Mouse (Mus musculus) embryonic facial prominence, embryonic 15.5 days (tissue): ENCODE results near the gene Gm26602. TPM values are rescaled to one million over a fixed set of nuclear protein-coding genes. Genes with fewer than 3 reads are reported as not detected.

ENCODE experiments used
- ATAC-seq: fragments of 200-750 bp; cut with Nextera tagmentation; 2 replicates; pipeline ENCODE4 v1.8.0; 2017; ENCODE audit warnings: low read depth, moderate TSS enrichment; ENCODE audit not compliant: insufficient number of reproducible peaks, low FRiP score, low TSS enrichment
- H3K27ac ChIP-seq: fragments of 300-500 bp; sonication (generic); replicated peaks from 2 replicates; pipeline ENCODE4 v1.5.1; 2015; ENCODE audit warnings: mild to moderate bottlenecking, inconsistent platforms
- H3K27me3 ChIP-seq: fragments of 300-500 bp; sonication (generic); 2 replicates; pipeline ENCODE4 v1.6.1; 2015; ENCODE audit warnings: inconsistent platforms
- H3K36me3 ChIP-seq: fragments of 300-500 bp; sonication (generic); 2 replicates; pipeline ENCODE4 v1.6.1; 2015; ENCODE audit warnings: mild to moderate bottlenecking, inconsistent platforms
- H3K4me1 ChIP-seq: fragments of 300-500 bp; sonication (generic); 2 replicates; pipeline ENCODE4 v1.6.1; 2015; ENCODE audit warnings: inconsistent platforms
- H3K4me2 ChIP-seq: fragments of 300-500 bp; sonication (generic); replicated peaks from 2 replicates; pipeline ENCODE4 v1.6.1; 2015; ENCODE audit warnings: mild to moderate bottlenecking, inconsistent platforms
- H3K4me3 ChIP-seq: fragments of 300-500 bp; sonication (generic); replicated peaks from 2 replicates; pipeline ENCODE4 v1.5.1; 2015; ENCODE audit warnings: mild to moderate bottlenecking, inconsistent platforms
- H3K9ac ChIP-seq: fragments of 300-500 bp; sonication (generic); 2 replicates; pipeline ENCODE4 v1.6.1; 2015; ENCODE audit warnings: inconsistent platforms
- H3K9me3 ChIP-seq: fragments of 300-500 bp; sonication (generic); replicated peaks from 2 replicates; pipeline ENCODE4 v1.6.1; 2016; ENCODE audit warnings: inconsistent platforms
- WGBS: fragments of 180-500 bp; shearing (Covaris S2); methylation state at CpG from one replicate; pipeline ENCODE4 v1.1.7; 2015; 5-methylcytosine and 5-hydroxymethylcytosine counted together
- polyA plus RNA-seq: library from polyadenylated mRNA; unstranded; fragments of >200 nt; fragmentation: Nextera tagmentation; extraction: Ambion mirVana; gene quantifications from 2 replicates; pipeline ENCODE4 v1.2.1, GENCODE M21; 2015

Gm26602 gene
- polyA plus RNA-seq, 1 experiment from 2014 or later, result 5.2 TPM

DNA sequence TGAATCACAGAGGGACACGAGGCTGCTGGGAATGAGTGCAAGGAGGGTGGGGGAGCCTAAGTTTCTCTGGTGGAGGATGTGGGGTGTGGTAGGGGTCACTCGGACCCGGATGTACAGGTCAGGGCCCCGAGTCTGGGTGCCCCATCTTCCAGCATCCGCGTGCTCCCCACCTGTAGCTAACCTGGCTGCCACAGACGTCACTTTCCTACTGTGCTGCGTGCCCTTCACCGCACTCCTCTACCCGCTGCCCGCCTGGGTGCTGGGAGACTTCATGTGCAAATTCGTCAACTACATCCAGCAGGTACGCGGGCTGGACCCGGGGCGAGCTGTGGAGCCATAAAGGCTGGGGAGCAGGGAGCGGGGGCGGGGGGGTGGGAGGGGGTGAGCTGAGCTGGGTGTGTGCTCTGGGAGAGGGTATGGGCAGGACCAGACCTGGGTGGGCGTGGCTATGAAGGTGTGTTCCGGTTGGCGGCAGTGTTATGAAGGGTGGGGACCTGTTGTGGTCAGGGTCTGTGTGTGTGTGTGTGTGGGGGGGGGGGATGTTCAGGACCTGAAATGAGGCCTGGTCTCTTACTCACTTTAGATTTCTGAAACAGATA lies 8.7 kb downstream of the Gm26602 start:
- ATAC-seq, result no peak
- Histone ChIP-seq H3K27me3 (peaks cover 63% of the 10 kb centered on the region), H3K9me3 (no peaks in the 10 kb centered on the region), H3K4me2 (peak overlapping the region; percentile 33), H3K4me3 (peak overlapping the region; percentile 18), H3K9ac (no peak overlapping the region), H3K27ac (no peak overlapping the region), H3K4me1 (peaks cover 65% of the 10 kb centered on the region), H3K36me3 (no peaks in the 10 kb centered on the region)
- 2% methylated on average over 21 of the region's 21 CpGs for WGBS

DNA sequence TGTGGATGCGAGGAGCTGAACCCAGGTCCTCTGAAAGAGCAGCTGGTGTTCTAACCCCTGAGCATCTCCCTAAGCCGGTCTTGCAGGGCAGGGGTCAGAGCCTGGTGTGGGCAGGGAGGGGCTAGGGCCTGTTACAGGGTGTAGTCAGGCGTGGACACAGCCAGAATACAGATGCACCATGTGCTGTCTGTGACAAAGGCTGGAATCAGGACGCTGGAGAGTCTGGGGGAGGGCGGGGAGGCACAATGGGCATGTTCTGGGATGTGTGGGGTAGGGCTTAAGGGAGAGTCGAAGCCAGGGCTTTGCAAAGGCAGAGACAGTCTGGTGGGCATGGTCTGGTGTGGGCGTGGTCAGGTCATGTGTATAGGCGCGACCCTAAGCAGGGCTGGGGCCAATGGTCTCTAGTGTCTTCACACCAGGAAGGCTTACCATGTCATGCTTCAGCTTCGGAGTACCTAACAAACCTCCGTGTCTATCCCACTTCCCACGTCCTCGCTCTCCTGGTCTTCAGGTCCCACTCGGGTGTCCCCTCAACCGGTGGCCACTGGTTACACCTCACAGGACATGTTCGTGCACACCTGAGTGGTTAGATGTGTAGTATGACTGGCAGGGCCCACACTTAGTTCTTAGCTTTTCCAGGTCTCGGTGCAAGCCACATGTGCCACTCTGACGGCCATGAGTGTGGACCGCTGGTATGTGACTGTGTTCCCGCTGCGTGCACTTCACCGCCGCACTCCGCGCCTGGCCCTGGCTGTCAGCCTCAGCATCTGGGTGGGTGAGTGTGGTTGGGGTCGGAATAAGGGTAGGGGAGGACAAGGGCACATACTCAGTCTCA lies 9.6 kb downstream of the Gm26602 start:
- Histone ChIP-seq H3K9ac (no peak overlapping the region), H3K36me3 (no peaks in the 10 kb centered on the region), H3K9me3 (no peaks in the 10 kb centered on the region), H3K4me1 (peaks cover 55% of the 10 kb centered on the region), H3K4me3 (peak overlapping the region; percentile 25; the same call in 1 of the 2 replicates), H3K4me2 (peak overlapping the region; percentile 46; the same call in 1 of the 2 replicates), H3K27me3 (peaks cover 63% of the 10 kb centered on the region), H3K27ac (no peak overlapping the region)
- 17% methylated on average over 26 of the region's 26 CpGs for WGBS
- ATAC-seq, result no peak

DNA sequence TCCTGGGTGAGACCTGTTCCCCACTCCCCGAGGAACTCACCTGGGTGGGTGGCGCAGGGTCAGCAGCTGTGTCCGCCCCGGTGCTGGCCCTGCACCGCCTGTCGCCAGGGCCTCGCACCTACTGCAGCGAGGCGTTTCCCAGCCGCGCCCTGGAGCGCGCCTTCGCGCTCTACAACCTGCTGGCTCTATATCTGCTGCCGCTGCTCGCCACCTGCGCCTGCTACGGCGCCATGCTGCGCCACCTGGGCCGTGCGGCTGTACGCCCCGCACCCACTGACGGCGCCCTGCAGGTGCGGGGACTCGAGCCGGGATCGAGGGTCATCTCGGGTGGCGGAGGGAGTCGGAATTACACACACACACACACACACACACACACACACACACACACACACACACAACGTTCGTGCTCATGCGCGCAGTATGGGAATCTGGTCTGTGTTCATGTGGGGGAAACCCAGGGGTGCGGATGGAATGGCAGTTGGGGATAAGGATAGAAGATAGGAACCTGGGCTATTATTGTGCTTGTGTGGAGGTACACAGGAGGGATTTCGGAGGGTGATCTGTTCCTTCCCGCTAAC lies 10.4 kb downstream of the Gm26602 start, which contains the start of gene R3hdm4:
Gene R3hdm4 (minus strand): TSS at position 251 of the 578 bp plus-strand sequence.
- 5% methylated on average over 41 of the region's 41 CpGs for WGBS
- ATAC-seq, result no peak
- peak within 1 kb of the TSS; percentile 46 for H3K4me2 ChIP-seq
- peak within 1 kb of the TSS; percentile 25 for H3K4me3 ChIP-seq
- H3K9me3 ChIP-seq, result no peaks in the 10 kb centered on the region
- no peaks in the 10 kb centered on the region for H3K36me3 ChIP-seq
- peaks cover 54% of the 10 kb centered on the region for H3K4me1 ChIP-seq
- H3K27me3 ChIP-seq, result peaks cover 63% of the 10 kb centered on the region
- no peak within 1 kb of the TSS for H3K27ac ChIP-seq
- H3K9ac ChIP-seq, result no peak within 1 kb of the TSS

DNA sequence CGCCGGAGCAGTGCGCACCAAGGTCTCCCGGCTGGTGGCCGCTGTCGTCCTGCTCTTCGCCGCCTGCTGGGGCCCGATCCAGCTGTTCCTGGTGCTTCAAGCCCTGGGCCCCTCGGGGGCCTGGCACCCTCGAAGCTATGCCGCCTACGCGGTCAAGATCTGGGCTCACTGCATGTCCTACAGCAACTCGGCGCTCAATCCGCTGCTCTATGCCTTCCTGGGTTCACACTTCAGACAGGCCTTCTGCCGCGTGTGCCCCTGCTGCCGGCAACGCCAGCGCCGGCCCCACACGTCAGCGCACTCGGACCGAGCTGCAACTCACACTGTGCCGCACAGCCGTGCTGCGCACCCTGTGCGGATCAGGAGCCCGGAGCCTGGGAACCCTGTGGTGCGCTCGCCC lies 10.9 kb downstream of the Gm26602 start:
- Histone ChIP-seq H3K4me2 (peak overlapping the region; percentile 46), H3K36me3 (no peaks in the 10 kb centered on the region), H3K4me3 (peak overlapping the region; percentile 25), H3K9ac (no peak overlapping the region), H3K4me1 (peaks cover 58% of the 10 kb centered on the region), H3K27me3 (peaks cover 63% of the 10 kb centered on the region), H3K27ac (no peak overlapping the region), H3K9me3 (no peaks in the 10 kb centered on the region)
- WGBS, result 1% methylated on average over 34 of the region's 34 CpGs
- ATAC-seq, result no peak

DNA sequence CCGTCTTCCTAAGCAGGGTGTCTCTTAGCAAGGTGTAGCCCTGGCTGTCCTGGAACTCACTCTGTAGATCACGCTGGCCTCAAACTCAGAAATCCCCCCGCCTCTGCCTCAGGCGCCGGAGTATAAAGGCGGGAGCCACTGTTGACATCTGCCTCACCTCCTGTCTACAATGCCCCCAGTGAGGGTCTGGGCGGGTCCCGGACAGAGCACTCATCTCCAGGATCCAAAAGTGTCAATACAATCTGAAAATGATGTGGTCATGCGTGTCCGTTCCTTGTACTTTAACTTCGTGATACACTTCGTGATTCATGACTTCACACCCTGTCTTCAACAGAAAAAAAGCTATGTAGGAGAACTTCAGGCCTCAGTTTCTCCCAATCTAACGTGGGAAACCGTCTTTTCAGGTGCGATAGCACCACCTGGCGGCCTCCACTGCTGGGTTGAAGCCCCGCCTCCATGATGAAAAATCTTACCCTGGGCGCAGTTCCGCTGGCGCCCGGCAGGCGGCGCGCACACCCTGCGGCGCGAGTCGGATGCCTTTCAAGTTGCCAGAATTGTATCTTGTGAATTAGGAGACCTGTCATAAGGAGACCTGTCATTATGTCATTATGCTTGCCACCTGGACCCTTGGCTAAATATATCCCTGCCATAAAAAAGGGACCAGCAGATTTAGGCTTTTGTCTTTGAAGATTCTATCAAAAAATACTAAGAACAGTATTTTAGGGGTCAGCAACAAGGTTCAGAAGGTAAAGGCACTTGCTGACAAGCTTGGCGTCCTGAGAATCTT lies 14.5 kb downstream of the Gm26602 start:
- ATAC-seq, result no peak
- H3K36me3 ChIP-seq, result no peaks in the 10 kb centered on the region
- H3K4me2 ChIP-seq, result peak overlapping the region; percentile 92
- H3K9me3 ChIP-seq, result no peaks in the 10 kb centered on the region
- H3K4me3 ChIP-seq, result peak overlapping the region; percentile 99; the same call in 1 of the 2 replicates
- 11% methylated on average over 29 of the region's 29 CpGs for whole genome bisulfite sequencing
- peaks cover 47% of the 10 kb centered on the region for H3K4me1 ChIP-seq
- peak overlapping the region; percentile 97; the same call in 1 of the 2 replicates for H3K27ac ChIP-seq
- H3K9ac ChIP-seq, result no peak overlapping the region
- peaks cover 35% of the 10 kb centered on the region for H3K27me3 ChIP-seq

DNA sequence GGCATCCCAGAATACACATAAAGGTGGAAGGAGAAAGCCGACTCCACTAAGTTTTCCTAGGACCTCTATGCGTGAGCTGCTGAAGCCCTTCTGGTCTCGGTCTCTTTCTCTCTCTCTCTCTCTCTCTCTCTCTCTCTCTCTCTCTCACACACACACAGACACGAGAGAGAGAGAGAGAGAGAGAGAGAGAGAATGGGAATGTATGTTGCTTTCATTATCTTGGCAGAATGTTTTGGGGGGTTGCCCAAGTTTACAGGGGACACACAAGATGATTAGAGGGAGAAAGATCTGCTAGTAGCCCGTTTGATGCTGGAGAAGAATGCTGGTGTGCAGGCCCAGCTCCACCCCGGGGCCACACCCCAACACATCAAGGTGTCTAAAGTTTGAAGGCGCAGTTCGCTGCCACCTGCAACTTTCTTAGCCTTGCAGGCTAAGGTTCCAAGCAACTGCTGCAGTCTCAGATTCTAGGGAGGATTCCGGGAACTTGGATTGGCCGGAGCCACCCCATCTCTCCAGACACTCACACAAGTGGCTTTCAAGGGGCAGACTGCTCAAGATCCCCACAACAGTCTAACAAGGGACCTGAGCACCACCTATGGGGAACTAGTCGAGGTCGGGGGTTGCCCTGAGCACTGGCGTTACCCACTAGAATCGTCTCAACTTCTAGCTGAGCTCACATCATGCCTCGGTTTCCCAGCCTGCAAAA lies 15.3 kb downstream of the Gm26602 start:
- H3K4me2 ChIP-seq, result peak overlapping the region; percentile 92
- 0 out of 2 replicates have a peak, but pooled peaks cover 1% of the 10 kb centered on the region for H3K36me3 ChIP-seq
- H3K27me3 ChIP-seq, result peaks cover 28% of the 10 kb centered on the region
- H3K9ac ChIP-seq, result peak overlapping the region; percentile 98
- peak overlapping the region; percentile 99 for H3K4me3 ChIP-seq
- ATAC-seq, result no peak
- H3K27ac ChIP-seq, result peak overlapping the region; percentile 97
- WGBS, result 6% methylated on average over 15 of the region's 15 CpGs
- H3K9me3 ChIP-seq, result no peaks in the 10 kb centered on the region
- peaks cover 41% of the 10 kb centered on the region for H3K4me1 ChIP-seq

DNA sequence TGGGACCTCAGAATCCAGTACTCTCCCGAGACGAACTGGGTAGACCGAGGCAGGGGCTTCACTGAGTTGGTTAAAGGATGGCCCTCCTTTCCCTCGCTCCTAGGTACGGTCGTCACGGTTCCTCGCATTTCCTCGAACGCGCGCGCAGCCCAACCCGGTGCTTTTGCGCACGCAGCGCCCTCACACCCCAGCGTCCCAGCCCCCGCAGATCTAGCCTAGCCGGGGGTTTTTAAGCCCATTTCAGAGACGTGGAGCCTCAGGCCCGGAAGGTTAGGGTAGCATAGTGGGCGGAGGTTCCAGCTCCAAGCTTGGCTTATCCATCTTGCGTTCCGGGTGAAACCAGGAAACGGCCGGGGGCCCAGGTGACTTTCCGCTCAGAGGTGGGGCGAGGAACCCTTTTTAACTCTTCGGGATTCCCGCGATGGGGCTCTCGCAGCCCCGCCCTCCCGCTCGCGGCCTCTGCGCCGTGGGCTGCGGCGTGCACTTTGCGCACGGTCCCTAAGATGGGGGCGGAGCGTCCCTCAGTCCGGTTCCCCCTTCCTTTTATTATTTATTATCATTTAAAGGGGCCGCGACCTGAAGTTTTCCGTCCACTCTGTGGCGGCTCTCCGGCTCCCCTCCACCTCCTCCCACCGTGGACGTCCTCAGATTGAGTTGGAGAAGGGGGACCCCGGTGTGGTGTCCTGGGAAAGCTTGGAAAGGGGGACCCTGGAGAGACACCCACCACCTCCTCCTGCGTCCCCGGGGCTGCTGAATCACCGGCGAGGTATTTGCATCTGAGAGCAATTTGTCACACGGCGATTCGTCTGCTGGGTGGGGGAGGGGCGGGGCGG lies 16.1 kb downstream of the Gm26602 start, which contains the start of gene Arid3a:
Gene Arid3a (plus strand): TSS at position 553 of the 833 bp plus-strand sequence.
- peak within 1 kb of the TSS; percentile 92 for H3K4me2 ChIP-seq
- H3K36me3 ChIP-seq, result peaks cover 9% of the 10 kb centered on the region; the same call in 1 of the 2 replicates
- H3K4me3 ChIP-seq, result peak within 1 kb of the TSS; percentile 99
- peak; percentile 87 for ATAC-seq
- H3K27ac ChIP-seq, result peak within 1 kb of the TSS; percentile 97
- WGBS, result under 1% methylated on average over 63 of the region's 63 CpGs
- peaks cover 41% of the 10 kb centered on the region for H3K4me1 ChIP-seq
- H3K9ac ChIP-seq, result peak within 1 kb of the TSS; percentile 98
- H3K27me3 ChIP-seq, result peaks cover 20% of the 10 kb centered on the region
- H3K9me3 ChIP-seq, result no peaks in the 10 kb centered on the region

DNA sequence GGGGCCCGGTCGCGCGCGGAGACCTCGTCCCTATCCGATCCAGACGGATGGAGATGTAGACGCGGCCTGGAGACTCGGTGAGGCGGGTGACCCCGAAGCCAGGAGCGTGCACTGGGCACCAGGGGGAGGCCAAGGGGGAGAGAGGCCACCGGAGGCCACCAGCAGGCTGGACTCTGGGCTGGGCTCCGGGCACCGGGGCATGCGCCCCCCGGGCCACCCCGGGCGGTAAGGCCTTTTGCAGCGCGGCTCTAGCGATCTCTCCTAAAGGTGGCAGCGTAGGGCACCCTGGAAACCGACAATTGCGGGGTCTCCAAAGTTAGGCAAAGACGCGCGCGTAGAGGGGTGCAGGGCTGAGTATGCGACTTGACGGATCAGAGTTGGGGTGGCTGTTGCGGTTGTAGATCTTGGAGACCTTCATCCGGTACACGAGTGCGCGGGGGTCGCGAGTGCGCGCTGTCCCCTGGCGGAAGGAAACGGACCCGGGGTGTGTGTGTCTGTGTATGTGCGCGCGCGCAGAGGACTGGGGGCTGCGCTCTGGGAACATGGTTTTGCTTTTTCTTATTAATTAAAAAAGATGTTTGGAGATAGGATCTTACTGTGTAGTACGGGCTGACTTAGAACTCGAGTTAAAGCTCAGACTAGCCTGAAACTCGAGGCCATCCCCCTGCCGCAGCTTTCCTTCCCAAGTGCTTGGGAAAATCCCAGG lies 16.8 kb downstream of the Gm26602 start:
- ATAC-seq, result peak; percentile 17
- Histone ChIP-seq H3K9me3 (no peaks in the 10 kb centered on the region), H3K27me3 (peaks cover 12% of the 10 kb centered on the region), H3K4me1 (peaks cover 47% of the 10 kb centered on the region), H3K27ac (peak overlapping the region; percentile 97), H3K4me3 (peak overlapping the region; percentile 99), H3K4me2 (peak overlapping the region; percentile 92), H3K9ac (peak overlapping the region; percentile 98), H3K36me3 (peaks cover 17% of the 10 kb centered on the region; the same call in 1 of the 2 replicates)
- WGBS, result under 1% methylated on average over 54 of the region's 54 CpGs

DNA sequence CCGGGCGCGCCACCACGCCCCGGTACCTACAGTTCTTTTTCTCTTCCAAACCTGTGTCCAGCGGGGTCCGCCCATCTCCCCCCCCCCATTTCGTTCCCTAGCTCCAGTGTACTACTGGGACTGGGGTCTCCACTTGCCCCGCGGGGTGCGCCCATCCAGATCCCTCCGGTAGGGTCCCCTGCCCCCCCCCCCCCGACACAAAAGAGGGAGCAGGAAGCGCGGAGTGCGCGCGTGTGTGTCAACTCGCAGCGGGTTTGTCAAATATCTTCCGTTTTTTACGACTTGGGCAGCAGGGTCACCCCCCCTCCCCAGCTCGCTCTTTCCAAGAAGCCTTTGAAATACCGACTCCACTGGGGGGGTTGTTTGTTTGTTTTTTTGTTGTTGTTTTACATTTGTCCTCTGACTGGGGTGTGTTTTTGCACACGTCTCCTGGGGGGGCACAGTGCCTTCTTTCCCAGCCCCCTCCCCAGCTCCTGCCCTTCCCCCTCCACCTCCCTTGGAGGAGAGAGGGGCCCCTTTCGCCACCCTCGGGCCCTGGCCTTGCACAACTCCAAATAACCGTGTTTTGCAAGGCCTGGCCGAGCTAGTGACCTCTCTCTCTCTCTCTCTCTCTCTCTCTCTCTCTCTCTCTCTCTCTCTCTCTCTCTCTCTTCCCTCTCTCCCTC lies 17.5 kb downstream of the Gm26602 start:
- H3K27ac ChIP-seq, result peak overlapping the region; percentile 97
- ATAC-seq, result no peak
- H3K4me2 ChIP-seq, result peak overlapping the region; percentile 92
- peak overlapping the region; percentile 98 for H3K9ac ChIP-seq
- H3K36me3 ChIP-seq, result peaks cover 17% of the 10 kb centered on the region; the same call in 1 of the 2 replicates
- H3K4me1 ChIP-seq, result peaks cover 54% of the 10 kb centered on the region
- peak overlapping the region; percentile 99 for H3K4me3 ChIP-seq
- 0% methylated on average over 29 of the region's 29 CpGs for WGBS
- H3K27me3 ChIP-seq, result peaks cover 5% of the 10 kb centered on the region
- no peaks in the 10 kb centered on the region for H3K9me3 ChIP-seq
